Mouse (Mus musculus) kidney, adult 2 months (tissue): ENCODE data around the gene Ssu2.

ENCODE experiments used
- CTCF ChIP-seq: fragments of 200-500 bp; conservative IDR thresholded peaks from 2 replicates; pipeline ENCODE4 v1.5.1; 2011; ENCODE audit warnings: low read depth, mild to moderate bottlenecking, control low read depth, low read length, moderate library complexity, mixed read lengths; ENCODE audit not compliant: insufficient read depth, insufficient read length
- POLR2A ChIP-seq: fragments of 200-500 bp; IDR thresholded peaks from one replicate; pipeline ENCODE4 v1.6.1; 2011; ENCODE audit warnings: low read depth, low read length, control low read depth

- TF ChIP-seq CTCF (no peak), POLR2A (no peak)
Measured at GRCm38 (mm10) chr6:112331223-112331598, 56.6 kb downstream of the Ssu2 start.
